Mouse (Mus musculus): ENCODE results near the gene Plekha6. TPM values are rescaled to one million over a fixed set of nuclear protein-coding genes. Genes with fewer than 3 reads are reported as not detected.

Plekha6 gene
- polyA plus RNA-seq, 1 experiment from 2014 or later, result 2.0 TPM

DNA sequence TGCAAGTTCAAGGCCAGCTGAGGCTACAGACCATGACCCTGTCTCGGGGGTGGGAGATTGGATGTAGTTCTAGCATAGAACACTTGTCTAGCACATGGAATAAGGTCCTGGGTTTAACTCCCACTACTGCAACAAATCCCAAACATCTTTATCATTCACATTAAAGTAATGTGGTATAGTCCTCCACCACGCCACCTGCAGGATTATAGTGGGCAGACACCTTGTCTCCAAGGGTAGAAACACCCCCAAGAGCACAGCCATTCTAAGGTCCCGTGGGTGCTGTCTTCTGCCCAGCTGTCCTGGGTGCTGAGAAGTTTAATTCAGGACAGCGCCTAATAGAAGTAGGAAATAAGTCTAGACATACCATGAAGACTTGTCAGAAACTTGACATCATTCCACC is 152.6 kb downstream of the Plekha6 start:
- H3K9ac ChIP-seq (replicated peaks; ENCODE audit: low read length), result no peak overlapping the region
- no peaks in the 10 kb centered on the region for H3K9me3 ChIP-seq (replicated peaks; ENCODE audit: control insufficient read depth, low read length)
- H3K4me2 ChIP-seq (ENCODE audit: low read depth, low read length), result no peak overlapping the region
- no peak overlapping the region for H3K4me3 ChIP-seq (ENCODE audit: low read depth, low read length)
- ATAC-seq (replicated peaks; ENCODE audit: insufficient number of reproducible peaks, low FRiP score, low TSS enrichment, low read depth), result no peak
- no peaks in the 10 kb centered on the region for H3K36me3 ChIP-seq (replicated peaks; ENCODE audit: control insufficient read depth, insufficient read depth, low read depth, low read length)
- WGBS, result 83% methylated on average over 4 of the region's 4 CpGs
- 0 out of 2 replicates have a peak, but pooled peaks cover 3% of the 10 kb centered on the region for H3K4me1 ChIP-seq (ENCODE audit: control insufficient read depth, insufficient read depth, low read length)
- no peak overlapping the region for H3K27ac ChIP-seq (replicated peaks; ENCODE audit: low read depth, low read length)
- no peak for DNase-seq (ENCODE audit: low spot score)
- H3K27me3 ChIP-seq (ENCODE audit: control insufficient read depth, insufficient read depth, low read length), result no peaks in the 10 kb centered on the region

DNA sequence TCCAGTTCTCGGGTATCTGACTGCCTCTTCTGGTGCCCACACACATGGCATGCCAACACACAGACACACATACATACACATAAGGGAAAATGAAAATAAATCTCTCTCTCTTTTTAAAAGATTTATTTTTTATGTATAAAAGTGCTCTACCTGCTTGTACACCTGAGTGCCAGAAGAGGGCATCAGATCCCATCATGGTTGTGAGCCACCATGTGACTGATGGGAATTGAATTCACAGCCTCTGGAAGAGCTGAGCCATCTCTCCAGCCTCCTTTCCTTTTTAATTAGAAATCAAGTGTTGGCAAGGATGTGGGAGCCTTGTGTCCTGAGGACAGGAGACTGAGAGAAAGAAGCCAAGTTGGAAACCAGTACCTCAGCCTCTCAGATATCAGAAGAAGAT is 153.1 kb downstream of the Plekha6 start:
- Histone ChIP-seq H3K9me3 (replicated peaks; ENCODE audit: control insufficient read depth, low read length) (no peaks in the 10 kb centered on the region), H3K4me2 (ENCODE audit: low read depth, low read length) (no peak overlapping the region), H3K27me3 (ENCODE audit: control insufficient read depth, insufficient read depth, low read length) (no peaks in the 10 kb centered on the region), H3K4me3 (ENCODE audit: low read depth, low read length) (no peak overlapping the region), H3K4me1 (ENCODE audit: control insufficient read depth, insufficient read depth, low read length) (no peaks in the 10 kb centered on the region), H3K9ac (replicated peaks; ENCODE audit: low read length) (no peak overlapping the region), H3K36me3 (replicated peaks; ENCODE audit: control insufficient read depth, insufficient read depth, low read depth, low read length) (no peaks in the 10 kb centered on the region), H3K27ac (replicated peaks; ENCODE audit: low read depth, low read length) (no peak overlapping the region)
- 88% methylated on average over 1 of the region's 1 CpGs for WGBS
- no peak for DNase-seq (ENCODE audit: low spot score)
- ATAC-seq (replicated peaks; ENCODE audit: insufficient number of reproducible peaks, low FRiP score, low TSS enrichment, low read depth), result no peak

DNA sequence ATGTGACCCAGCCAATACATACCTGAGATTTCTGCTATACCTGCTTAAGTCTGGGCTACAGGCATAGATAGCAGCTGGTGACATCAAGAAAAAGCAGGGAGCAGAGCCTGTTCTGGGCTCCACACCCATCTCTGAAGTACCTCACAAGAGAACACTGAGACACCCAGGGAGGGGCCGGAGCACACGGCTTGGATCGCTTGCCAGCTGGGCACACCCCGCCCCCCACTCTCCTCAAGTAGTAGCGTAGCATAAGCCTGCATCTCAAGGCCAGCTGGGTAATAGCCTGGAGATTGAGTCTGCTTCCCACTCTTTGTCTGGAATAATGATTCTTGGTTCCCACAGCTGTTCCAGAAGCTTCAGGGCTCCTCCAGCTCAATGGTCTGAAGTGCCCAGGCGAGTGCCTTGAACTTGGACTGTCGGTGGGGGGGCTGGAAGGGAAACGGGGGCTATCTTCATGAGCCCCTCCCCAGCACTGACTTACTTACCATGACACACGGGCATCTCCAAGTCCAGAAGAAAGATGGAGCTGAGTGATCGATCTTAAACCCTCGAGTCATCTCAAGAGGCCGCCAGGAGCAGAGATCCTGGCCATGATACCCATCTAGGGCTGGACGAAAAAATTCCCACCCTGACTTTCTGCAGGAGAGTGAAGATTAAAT is 157.4 kb downstream of the Plekha6 start, which contains the start of gene Kiss1:
Gene Kiss1, plus strand, starts transcription at position 609 of the 659 bp plus-strand sequence.
- Histone ChIP-seq H3K27ac (replicated peaks; ENCODE audit: low read depth, low read length) (no peak within 1 kb of the TSS), H3K36me3 (replicated peaks; ENCODE audit: control insufficient read depth, insufficient read depth, low read depth, low read length) (no peaks in the 10 kb centered on the region), H3K4me1 (ENCODE audit: control insufficient read depth, insufficient read depth, low read length) (no peaks in the 10 kb centered on the region), H3K9ac (replicated peaks; ENCODE audit: low read length) (no peak within 1 kb of the TSS), H3K4me3 (ENCODE audit: low read depth, low read length) (no peak within 1 kb of the TSS), H3K4me2 (ENCODE audit: low read depth, low read length) (no peak within 1 kb of the TSS), H3K9me3 (replicated peaks; ENCODE audit: control insufficient read depth, low read length) (no peaks in the 10 kb centered on the region), H3K27me3 (ENCODE audit: control insufficient read depth, insufficient read depth, low read length) (no peaks in the 10 kb centered on the region)
- ATAC-seq (replicated peaks; ENCODE audit: insufficient number of reproducible peaks, low FRiP score, low TSS enrichment, low read depth) (no peak), DNase-seq (ENCODE audit: low spot score) (no peak)
- WGBS, result 84% methylated on average over 13 of the region's 13 CpGs

DNA sequence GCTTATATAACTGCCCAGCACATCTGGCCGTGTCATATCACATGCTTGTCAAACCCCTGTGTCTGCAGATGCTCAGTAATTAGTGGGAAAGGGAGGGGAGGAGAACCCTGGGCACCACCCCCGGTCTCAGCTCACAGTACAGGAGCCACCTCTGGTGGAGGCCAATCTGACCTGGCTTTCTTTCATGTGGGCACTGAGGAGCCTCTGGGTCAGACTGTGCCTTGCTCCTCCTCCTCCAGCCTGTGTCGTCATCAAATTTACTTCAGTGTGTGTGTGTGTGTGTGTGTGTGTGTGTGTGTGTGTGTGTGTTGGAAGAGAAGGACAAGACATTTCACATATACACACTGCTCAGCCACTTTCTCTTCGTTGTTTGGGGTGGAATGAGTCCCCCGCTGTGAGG is 159.3 kb downstream of the Plekha6 start:
- H3K9ac ChIP-seq (replicated peaks; ENCODE audit: low read length), result no peak overlapping the region
- ATAC-seq (replicated peaks; ENCODE audit: insufficient number of reproducible peaks, low FRiP score, low TSS enrichment, low read depth) (0 out of 2 replicates have a peak, but pooled peaks have one; percentile 36), DNase-seq (ENCODE audit: low spot score) (no peak)
- no peaks in the 10 kb centered on the region for H3K27me3 ChIP-seq (ENCODE audit: control insufficient read depth, insufficient read depth, low read length)
- no peak overlapping the region for H3K27ac ChIP-seq (replicated peaks; ENCODE audit: low read depth, low read length)
- H3K4me1 ChIP-seq (ENCODE audit: control insufficient read depth, insufficient read depth, low read length), result no peaks in the 10 kb centered on the region
- no peaks in the 10 kb centered on the region for H3K9me3 ChIP-seq (replicated peaks; ENCODE audit: control insufficient read depth, low read length)
- no peak overlapping the region for H3K4me2 ChIP-seq (ENCODE audit: low read depth, low read length)
- H3K4me3 ChIP-seq (ENCODE audit: low read depth, low read length), result no peak overlapping the region
- no peaks in the 10 kb centered on the region for H3K36me3 ChIP-seq (replicated peaks; ENCODE audit: control insufficient read depth, insufficient read depth, low read depth, low read length)
- WGBS, result 48% methylated on average over 5 of the region's 5 CpGs

DNA sequence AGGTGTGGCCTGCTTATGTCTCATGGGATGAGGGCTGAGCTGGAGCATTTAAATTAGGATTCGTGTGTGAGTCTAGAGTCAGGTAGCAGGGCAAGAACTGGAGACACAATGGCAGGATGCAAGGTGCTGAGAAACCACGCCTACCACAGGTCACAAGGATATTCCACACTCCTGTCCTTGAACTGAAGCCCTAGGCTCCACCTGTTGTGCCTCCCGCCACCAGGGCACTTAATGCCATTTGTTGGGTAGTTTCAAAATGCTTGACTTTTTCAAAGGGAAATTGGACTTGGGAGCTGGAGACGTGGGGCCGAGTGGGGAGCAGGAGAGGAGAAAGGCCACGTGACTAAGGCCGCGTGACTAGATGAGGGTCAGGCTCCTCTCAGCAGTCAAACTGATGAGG is 161.9 kb downstream of the Plekha6 start:
- WGBS, result 86% methylated on average over 8 of the region's 8 CpGs
- Histone ChIP-seq H3K36me3 (replicated peaks; ENCODE audit: control insufficient read depth, insufficient read depth, low read depth, low read length) (no peaks in the 10 kb centered on the region), H3K9ac (replicated peaks; ENCODE audit: low read length) (no peak overlapping the region), H3K4me2 (ENCODE audit: low read depth, low read length) (no peak overlapping the region), H3K4me3 (ENCODE audit: low read depth, low read length) (no peak overlapping the region), H3K4me1 (ENCODE audit: control insufficient read depth, insufficient read depth, low read length) (no peaks in the 10 kb centered on the region), H3K27ac (replicated peaks; ENCODE audit: low read depth, low read length) (no peak overlapping the region), H3K27me3 (ENCODE audit: control insufficient read depth, insufficient read depth, low read length) (peaks cover 2% of the 10 kb centered on the region; the same call in 1 of the 2 replicates), H3K9me3 (replicated peaks; ENCODE audit: control insufficient read depth, low read length) (no peaks in the 10 kb centered on the region)
- no peak for DNase-seq (ENCODE audit: low spot score)
- ATAC-seq (replicated peaks; ENCODE audit: insufficient number of reproducible peaks, low FRiP score, low TSS enrichment, low read depth), result no peak

DNA sequence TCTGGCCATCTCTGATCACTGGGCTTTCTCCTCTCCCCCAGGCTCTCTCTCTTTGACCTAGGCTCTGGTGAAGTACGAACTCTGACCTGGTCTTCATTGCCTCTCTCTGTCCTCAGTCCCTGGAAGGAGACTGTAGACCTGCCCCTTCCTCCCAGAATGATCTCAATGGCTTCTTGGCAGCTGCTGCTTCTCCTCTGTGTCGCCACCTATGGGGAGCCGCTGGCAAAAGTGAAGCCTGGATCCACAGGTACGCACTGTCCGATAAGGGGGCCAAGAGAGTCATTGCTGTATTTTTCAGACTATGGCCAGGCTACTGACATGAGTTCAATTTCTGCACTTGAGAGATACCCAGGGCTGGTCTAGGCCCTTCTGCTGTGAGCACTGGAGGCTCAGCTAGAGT is 163.1 kb downstream of the Plekha6 start:
- ATAC-seq (replicated peaks; ENCODE audit: insufficient number of reproducible peaks, low FRiP score, low TSS enrichment, low read depth), result no peak

DNA sequence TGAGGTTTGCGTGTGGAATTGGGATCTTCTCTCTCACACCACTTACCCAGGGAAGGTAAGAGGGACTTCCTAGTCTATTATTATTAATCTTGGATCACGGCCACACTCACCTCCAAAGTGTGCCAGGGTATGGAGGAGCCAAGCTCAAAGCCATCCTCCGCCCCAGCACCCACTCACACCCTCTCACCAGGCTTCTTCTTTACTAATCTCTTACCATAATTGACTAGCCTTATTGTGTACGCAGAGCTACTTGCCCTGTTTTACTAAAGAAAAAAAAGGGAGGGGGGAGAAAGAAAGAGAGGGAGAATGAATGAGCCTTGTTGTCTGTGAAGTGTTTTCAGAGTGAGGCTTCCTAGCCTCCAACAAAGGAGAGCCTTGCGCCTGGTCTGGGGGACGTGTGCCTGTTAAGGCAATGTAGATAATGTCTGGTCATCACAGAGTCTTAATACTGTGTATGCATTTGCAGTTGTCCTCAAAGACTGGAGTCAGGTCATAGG is 164.3 kb downstream of the Plekha6 start:
- Histone ChIP-seq H3K9me3 (replicated peaks; ENCODE audit: control insufficient read depth, low read length) (no peaks in the 10 kb centered on the region), H3K4me1 (ENCODE audit: control insufficient read depth, insufficient read depth, low read length) (no peaks in the 10 kb centered on the region), H3K36me3 (replicated peaks; ENCODE audit: control insufficient read depth, insufficient read depth, low read depth, low read length) (no peaks in the 10 kb centered on the region), H3K9ac (replicated peaks; ENCODE audit: low read length) (no peak overlapping the region), H3K4me3 (ENCODE audit: low read depth, low read length) (no peak overlapping the region), H3K27ac (replicated peaks; ENCODE audit: low read depth, low read length) (no peak overlapping the region), H3K27me3 (ENCODE audit: control insufficient read depth, insufficient read depth, low read length) (peaks cover 2% of the 10 kb centered on the region; the same call in 1 of the 2 replicates), H3K4me2 (ENCODE audit: low read depth, low read length) (no peak overlapping the region)
- ATAC-seq (replicated peaks; ENCODE audit: insufficient number of reproducible peaks, low FRiP score, low TSS enrichment, low read depth) (no peak), DNase-seq (ENCODE audit: low spot score) (peak; percentile 12)
- WGBS, result 57% methylated on average over 6 of the region's 6 CpGs

More for the DNA sequence above, 163.1 kb downstream of the Plekha6 start:
- Histone ChIP-seq H3K4me3 (ENCODE audit: low read depth, low read length) (no peak overlapping the region), H3K4me1 (ENCODE audit: control insufficient read depth, insufficient read depth, low read length) (no peaks in the 10 kb centered on the region), H3K27ac (replicated peaks; ENCODE audit: low read depth, low read length) (no peak overlapping the region), H3K4me2 (ENCODE audit: low read depth, low read length) (no peak overlapping the region), H3K36me3 (replicated peaks; ENCODE audit: control insufficient read depth, insufficient read depth, low read depth, low read length) (no peaks in the 10 kb centered on the region), H3K9me3 (replicated peaks; ENCODE audit: control insufficient read depth, low read length) (no peaks in the 10 kb centered on the region), H3K27me3 (ENCODE audit: control insufficient read depth, insufficient read depth, low read length) (peaks cover 2% of the 10 kb centered on the region; the same call in 1 of the 2 replicates), H3K9ac (replicated peaks; ENCODE audit: low read length) (no peak overlapping the region)
- no peak for DNase-seq (ENCODE audit: low spot score)
- WGBS, result 63% methylated on average over 5 of the region's 5 CpGs

DNA sequence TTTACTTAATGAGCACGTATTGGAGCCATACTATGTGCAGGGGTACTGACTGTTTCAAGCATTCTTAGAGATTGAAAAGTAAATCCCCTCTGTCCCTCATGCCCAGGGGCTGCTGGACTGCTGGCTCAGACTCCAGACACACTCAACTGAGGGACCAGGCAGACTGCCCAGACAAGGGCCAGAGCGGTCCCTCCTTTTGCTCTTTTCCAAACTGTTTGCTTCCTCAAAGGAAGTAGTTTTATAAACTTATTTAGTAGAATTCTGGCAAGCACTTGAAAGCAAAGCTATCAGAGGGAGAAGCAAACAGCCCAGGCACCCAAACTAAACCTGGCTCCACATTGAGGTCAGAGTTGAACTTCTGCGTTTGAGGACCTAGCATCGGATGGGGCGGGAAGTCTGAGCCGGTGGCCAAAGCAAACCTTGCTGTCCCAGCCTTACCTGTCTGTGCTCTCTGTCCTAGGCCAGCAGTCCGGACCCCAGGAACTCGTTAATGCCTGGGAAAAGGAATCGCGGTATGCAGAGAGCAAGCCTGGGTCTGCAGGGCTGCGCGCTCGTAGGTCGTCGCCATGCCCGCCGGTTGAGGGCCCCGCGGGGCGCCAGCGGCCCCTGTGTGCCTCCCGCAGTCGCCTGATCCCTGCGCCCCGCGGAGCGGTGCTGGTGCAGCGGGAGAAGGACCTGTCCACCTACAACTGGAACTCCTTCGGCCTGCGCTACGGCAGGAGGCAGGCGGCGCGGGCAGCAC is 165.1 kb downstream of the Plekha6 start:
- Histone ChIP-seq H3K9ac (replicated peaks; ENCODE audit: low read length) (no peak overlapping the region), H3K4me3 (ENCODE audit: low read depth, low read length) (peak overlapping the region; percentile 18), H3K27ac (replicated peaks; ENCODE audit: low read depth, low read length) (no peak overlapping the region), H3K9me3 (replicated peaks; ENCODE audit: control insufficient read depth, low read length) (no peaks in the 10 kb centered on the region), H3K27me3 (ENCODE audit: control insufficient read depth, insufficient read depth, low read length) (peaks cover 2% of the 10 kb centered on the region; the same call in 1 of the 2 replicates), H3K36me3 (replicated peaks; ENCODE audit: control insufficient read depth, insufficient read depth, low read depth, low read length) (no peaks in the 10 kb centered on the region), H3K4me1 (ENCODE audit: control insufficient read depth, insufficient read depth, low read length) (no peaks in the 10 kb centered on the region), H3K4me2 (ENCODE audit: low read depth, low read length) (peak overlapping the region; percentile 49)
- DNase-seq (ENCODE audit: low spot score) (peak; percentile 24), ATAC-seq (replicated peaks; ENCODE audit: insufficient number of reproducible peaks, low FRiP score, low TSS enrichment, low read depth) (no peak)
- 6% methylated on average over 34 of the region's 34 CpGs for WGBS
